Comparison of ENCODE assay signal across 9 mouse cellular contexts in the genomic region with DNA sequence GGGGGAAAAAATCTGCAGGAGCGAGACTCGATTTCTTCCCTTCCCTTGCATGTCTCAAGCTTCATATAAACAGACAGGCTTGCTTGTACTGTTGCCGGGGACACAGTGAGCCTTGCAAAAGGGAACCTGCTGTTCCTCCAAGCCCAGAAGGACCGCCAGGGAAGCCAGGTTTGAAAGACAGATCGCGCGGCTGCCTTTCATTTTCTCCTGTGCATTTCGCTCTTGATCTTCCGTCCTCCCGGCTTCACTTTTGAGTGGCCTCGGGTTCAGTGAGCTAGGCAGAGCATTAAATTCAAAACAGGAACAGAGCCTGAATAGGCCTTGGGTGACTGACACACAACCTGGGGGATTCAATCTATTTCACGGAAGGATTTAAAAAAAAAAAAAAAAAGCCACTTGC.
DNase-seq lines count a peak whose midpoint lies in the region; ATAC-seq and TF ChIP-seq lines count a peak whose summit lies in the region.
"Had no signal": no experiment of that assay in that cellular context is flagged by ENCODE, and none has a peak within 500 bp of the region (broad histone marks: within the 10 kb centered on the region; RNA-seq: fewer than 3 reads in every experiment).

No protein-coding gene starts in this region.

- H3K27me3 ChIP-seq in embryonic facial prominence, embryonic 11.5 days (ENCODE audit: control insufficient read depth, insufficient read depth, low read length): no peaks in the 10 kb centered on the region
- no peaks in the 10 kb centered on the region for H3K27me3 ChIP-seq in midbrain, postnatal 0 days (ENCODE audit: insufficient read depth, low read length)
- H3K27me3 ChIP-seq: CH12.LX had no signal

- DNase-seq in left cerebral cortex, adult 18-20 months (ENCODE audit: low spot score in 2 of 2): peak; percentile 16 to 20
- no peak for DNase-seq in left cerebral cortex, adult 11 months (ENCODE audit: low spot score)
- peak; percentile 72 for DNase-seq in embryonic facial prominence, embryonic 11.5 days (ENCODE audit: low spot score)
- peak; percentile 4 for DNase-seq in kidney, postnatal 14 days
- DNase-seq in midbrain, postnatal 0 days (ENCODE audit: low spot score): peak; percentile 25
- DNase-seq in adrenal gland, adult 18-20 months (ENCODE audit: low spot score in 2 of 2): no peak
- DNase-seq in adrenal gland, postnatal 4 days (ENCODE audit: low spot score in 2 of 2): no peak
- no peak for DNase-seq in B cell, adult 2 months

- TF ChIP-seq CTCF in midbrain, postnatal 0 days (IDR thresholded peaks at IDR 0.05): no peak

- no peaks in the 10 kb centered on the region for H3K36me3 ChIP-seq in embryonic facial prominence, embryonic 11.5 days (replicated peaks; ENCODE audit: control insufficient read depth, insufficient read depth, low read depth, low read length)
- H3K36me3 ChIP-seq in midbrain, postnatal 0 days (ENCODE audit: insufficient read depth, low read length): no peaks in the 10 kb centered on the region

- H3K9ac ChIP-seq in embryonic facial prominence, embryonic 11.5 days (replicated peaks; ENCODE audit: low read length): no peak overlapping the region
- no peak overlapping the region for H3K9ac ChIP-seq in midbrain, postnatal 0 days (replicated peaks; ENCODE audit: low read length, poor library complexity, severe bottlenecking)

- no peak for ATAC-seq in embryonic facial prominence, embryonic 11.5 days (replicated peaks; ENCODE audit: insufficient number of reproducible peaks, low FRiP score, low TSS enrichment, low read depth)
- peak; percentile 72 for ATAC-seq in midbrain, postnatal 0 days (ENCODE audit: low FRiP score)

- H3K4me2 ChIP-seq in embryonic facial prominence, embryonic 11.5 days (ENCODE audit: low read depth, low read length): no peak overlapping the region
- peak overlapping the region; percentile 37 for H3K4me2 ChIP-seq in midbrain, postnatal 0 days (ENCODE audit: low read depth, low read length, poor library complexity, severe bottlenecking)

- H3K4me1 ChIP-seq in embryonic facial prominence, embryonic 11.5 days (ENCODE audit: control insufficient read depth, insufficient read depth, low read length): no peaks in the 10 kb centered on the region
- H3K4me1 ChIP-seq in midbrain, postnatal 0 days (ENCODE audit: insufficient read depth, low read length): peaks cover 3% of the 10 kb centered on the region; the same call in 1 of the 2 replicates

- 33% methylated on average over 12 of the region's 12 CpGs for WGBS in embryonic facial prominence, embryonic 11.5 days
- 14% methylated on average over 12 of the region's 12 CpGs for WGBS in midbrain, postnatal 0 days

- no peaks in the 10 kb centered on the region for H3K9me3 ChIP-seq in embryonic facial prominence, embryonic 11.5 days (replicated peaks; ENCODE audit: control insufficient read depth, low read length)
- H3K9me3 ChIP-seq in midbrain, postnatal 0 days (ENCODE audit: low read length): no peaks in the 10 kb centered on the region

- H3K4me3 ChIP-seq in embryonic facial prominence, embryonic 11.5 days (ENCODE audit: low read depth, low read length): no peak overlapping the region
- H3K4me3 ChIP-seq in midbrain, postnatal 0 days (ENCODE audit: low read depth, low read length): 0 out of 2 replicates have a peak overlapping the region, but pooled peaks have one; percentile 2

- H3K27ac ChIP-seq in embryonic facial prominence, embryonic 11.5 days (replicated peaks; ENCODE audit: low read depth, low read length): no peak overlapping the region
- peak overlapping the region; percentile 52; the same call in 1 of the 2 replicates for H3K27ac ChIP-seq in midbrain, postnatal 0 days (ENCODE audit: low read depth, low read length)

Comparison
In these comparisons a context has a peak if more than half of its experiments do, and no peak if none do; other contexts are left out.
1. DNase-seq: peak in left cerebral cortex, adult 18-20 months (2 of 2), embryonic facial prominence, embryonic 11.5 days (single experiment), kidney, postnatal 14 days (single experiment) and midbrain, postnatal 0 days (single experiment); none in left cerebral cortex, adult 11 months (single experiment), adrenal gland, adult 18-20 months (0 of 2), adrenal gland, postnatal 4 days (0 of 2) and B cell, adult 2 months (0 of 2).